Mouse (Mus musculus) spleen, postnatal 4 days (tissue): ENCODE measurements around the gene Cmip.

Experiments
- DNase-seq, 2 experiments: peaks; one replicate each; pipeline ENCODE4 v3.0.0; 2022; ENCODE audit warnings: low spot score in 2 of 2

The Cmip gene

DNA sequence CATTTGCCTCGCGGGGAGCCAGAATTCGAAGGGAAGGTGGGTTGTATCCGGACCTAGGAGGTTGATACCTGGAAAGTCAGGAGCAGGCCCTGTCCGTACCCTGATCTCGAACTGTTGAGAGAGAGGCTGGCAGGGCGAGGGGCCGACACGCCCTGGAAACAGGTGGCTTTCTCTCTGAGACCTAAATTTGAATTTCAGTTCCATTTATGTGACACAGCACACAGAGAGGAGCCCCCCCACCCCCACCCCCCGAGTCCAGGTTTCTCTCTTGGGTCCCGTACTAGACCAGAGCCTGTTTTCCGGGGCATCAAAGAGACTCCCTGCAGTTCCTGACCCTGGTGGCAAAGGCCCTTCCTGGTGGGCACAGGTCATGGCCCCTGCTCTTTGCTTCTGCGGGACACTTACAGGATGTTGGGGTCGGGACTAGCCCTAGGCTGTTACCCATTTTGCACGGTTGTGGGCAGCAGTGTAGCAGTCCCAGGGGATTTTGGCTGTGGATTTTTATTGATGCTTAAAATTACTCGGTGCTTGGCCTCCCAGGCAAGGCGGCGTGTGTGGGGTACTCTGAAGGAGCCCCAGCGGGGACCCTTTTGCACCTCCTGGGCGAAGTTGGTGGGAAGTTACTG, 242.2 kb downstream of the Cmip start:
- peak in 1 of 2 experiments; percentile 31 for DNase-seq

DNA sequence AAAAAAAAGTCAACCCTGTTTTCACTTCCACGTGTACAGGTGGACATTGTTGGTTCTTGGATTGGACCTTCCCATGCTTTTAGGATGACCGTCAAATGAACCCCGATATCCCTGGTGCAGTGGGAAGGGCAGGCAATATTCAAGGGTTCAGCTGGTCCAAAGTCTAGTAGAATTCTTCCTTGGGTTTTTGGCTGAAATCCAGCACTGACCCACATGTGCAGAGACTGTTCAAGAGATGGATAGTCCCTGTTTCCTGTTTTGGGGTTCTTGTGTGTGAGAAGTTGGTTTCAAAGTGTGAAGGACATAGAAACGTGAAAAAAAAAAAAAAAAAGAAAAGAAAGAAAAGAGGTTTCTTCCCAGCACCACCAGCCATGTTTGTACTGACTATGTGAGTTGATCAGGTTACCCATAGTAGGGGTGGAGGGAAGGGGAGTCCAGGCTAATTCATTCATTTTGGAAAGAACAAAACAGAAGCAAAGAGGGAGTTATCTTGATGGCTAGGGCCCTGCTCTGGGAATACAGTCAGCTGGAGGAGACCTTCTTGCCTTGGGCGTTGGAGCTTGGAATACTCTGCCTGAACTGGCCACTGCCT, 243.5 kb downstream of the Cmip start:
- DNase-seq, result no peak

DNA sequence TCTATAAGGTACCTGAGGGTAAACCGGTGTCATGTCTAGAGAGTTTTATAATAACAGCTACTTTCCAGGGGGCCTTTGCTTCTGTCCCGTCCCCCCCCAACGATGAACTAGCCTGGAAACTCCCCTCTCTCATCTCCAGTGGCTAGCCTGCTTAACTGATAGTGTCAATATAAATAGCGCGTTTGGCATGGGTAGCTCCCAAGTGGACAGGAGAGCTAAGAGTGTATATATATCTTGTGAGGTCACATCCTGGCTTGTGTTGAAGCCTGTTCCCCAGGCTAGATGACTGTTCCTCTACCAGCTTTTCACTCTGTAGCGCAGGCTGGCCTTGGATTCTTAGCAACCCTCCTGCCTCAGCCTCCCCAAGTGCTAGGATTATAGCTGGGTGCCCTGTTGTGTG, 244.5 kb downstream of the Cmip start:
- no peak for DNase-seq

DNA sequence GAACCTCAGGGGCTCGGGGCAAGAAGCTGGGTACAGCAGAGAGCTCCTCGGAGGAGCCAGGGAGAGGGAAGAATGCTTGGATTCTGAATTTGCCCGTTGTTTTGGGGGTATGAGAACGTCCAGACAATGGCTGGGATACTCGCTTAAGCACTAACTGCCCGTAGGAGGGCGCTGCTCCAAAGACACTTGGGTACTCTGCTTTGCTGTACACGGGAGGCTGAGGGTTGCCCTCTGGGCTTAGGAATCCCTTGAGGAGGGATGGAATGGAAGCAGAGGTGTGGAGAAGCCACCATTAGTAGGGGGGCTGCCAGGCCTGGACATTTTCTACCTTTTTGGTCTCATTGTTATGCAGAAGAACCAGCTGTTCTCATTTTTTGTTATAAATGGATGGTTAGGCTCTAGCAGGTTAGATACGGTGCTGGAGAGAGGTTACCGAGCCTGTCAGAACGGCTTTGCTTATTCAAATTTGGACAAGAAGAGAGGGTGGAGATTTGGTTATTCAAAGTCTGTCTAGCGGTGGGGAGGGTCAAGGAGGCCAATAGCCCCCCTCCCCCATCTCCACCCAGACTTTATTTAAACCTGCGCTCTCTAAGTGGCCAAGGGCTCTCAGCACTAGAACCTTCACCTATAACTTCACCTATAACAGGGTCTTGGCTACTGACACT, 246.7 kb downstream of the Cmip start:
- DNase-seq, result no peak

DNA sequence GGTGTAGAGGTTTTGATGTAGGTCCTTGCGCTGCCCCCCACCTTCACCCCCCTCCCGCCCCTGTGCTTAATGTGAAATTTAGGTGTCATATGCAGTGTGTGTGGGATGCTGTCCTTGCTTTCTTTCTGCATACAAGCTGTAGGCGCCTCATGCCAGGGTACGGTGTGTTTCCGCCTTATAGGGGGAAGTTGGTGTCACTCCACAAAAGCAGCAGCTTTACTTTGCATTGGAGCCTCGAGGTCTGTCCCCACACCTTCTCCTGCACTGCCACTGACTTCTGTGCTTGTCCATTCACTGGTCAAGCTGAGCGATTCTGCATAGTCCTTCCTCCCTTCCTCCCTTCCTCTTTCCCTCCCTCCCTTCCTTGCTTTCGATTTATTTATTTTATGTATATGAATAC, 250.8 kb downstream of the Cmip start:
- no peak for DNase-seq
